Mouse (Mus musculus): ENCODE data around the gene Eif4ebp2. TPM values are rescaled to one million over a fixed set of nuclear protein-coding genes. Genes with fewer than 3 reads are reported as not detected.

The Eif4ebp2 gene
- polyA plus RNA-seq, 1 experiment from 2014 or later, result 56.2 TPM

GRCm38 (mm10) chr10:61415890-61416289, 36.6 kb downstream of the Eif4ebp2 start:
- 17% methylated on average over 8 of the region's 8 CpGs for WGBS
- no peak for ATAC-seq (ENCODE audit: low FRiP score, low read depth)
- Histone ChIP-seq H3K9me3 (no peaks in the 10 kb centered on the region), H3K27me3 (peaks cover 51% of the 10 kb centered on the region), H3K4me3 (no peak overlapping the region), H3K27ac (replicated peaks) (no peak overlapping the region), H3K36me3 (no peaks in the 10 kb centered on the region), H3K9ac (no peak overlapping the region), H3K4me1 (replicated peaks) (peaks cover 14% of the 10 kb centered on the region), H3K4me2 (no peak overlapping the region)

- no peak overlapping the region for H3K27ac ChIP-seq (replicated peaks)
- H3K9me3 ChIP-seq, result no peaks in the 10 kb centered on the region
- no peak overlapping the region for H3K4me3 ChIP-seq
- 63% methylated on average over 3 of the region's 3 CpGs for WGBS
- ATAC-seq (ENCODE audit: low FRiP score, low read depth), result no peak
- H3K36me3 ChIP-seq, result no peaks in the 10 kb centered on the region
- no peak overlapping the region for H3K9ac ChIP-seq
- H3K27me3 ChIP-seq, result peaks cover 45% of the 10 kb centered on the region
- no peak overlapping the region for H3K4me2 ChIP-seq
- H3K4me1 ChIP-seq (replicated peaks), result peaks cover 14% of the 10 kb centered on the region
Measured at GRCm38 (mm10) chr10:61415240-61415639, 37.2 kb downstream of the Eif4ebp2 start.

- no peak overlapping the region for H3K4me3 ChIP-seq
- no peak for ATAC-seq (ENCODE audit: low FRiP score, low read depth)
- H3K4me2 ChIP-seq, result no peak overlapping the region
- H3K9ac ChIP-seq, result no peak overlapping the region
- no peak overlapping the region for H3K27ac ChIP-seq (replicated peaks)
- H3K4me1 ChIP-seq (replicated peaks), result peaks cover 2% of the 10 kb centered on the region
- H3K36me3 ChIP-seq, result no peaks in the 10 kb centered on the region
- 61% methylated on average over 21 of the region's 21 CpGs for WGBS
- H3K27me3 ChIP-seq, result peaks cover 23% of the 10 kb centered on the region
- no peaks in the 10 kb centered on the region for H3K9me3 ChIP-seq
Measured at GRCm38 (mm10) chr10:61412910-61413625, 39.4 kb downstream of the Eif4ebp2 start.

GRCm38 (mm10) chr10:61410193-61410592, 42.3 kb downstream of the Eif4ebp2 start:
- H3K9ac ChIP-seq, result no peak overlapping the region
- H3K4me2 ChIP-seq, result no peak overlapping the region
- no peaks in the 10 kb centered on the region for H3K4me1 ChIP-seq (replicated peaks)
- no peak for ATAC-seq (ENCODE audit: low FRiP score, low read depth)
- H3K4me3 ChIP-seq, result no peak overlapping the region
- H3K27me3 ChIP-seq, result 0 out of 2 replicates have a peak, but pooled peaks cover 5% of the 10 kb centered on the region
- no peaks in the 10 kb centered on the region for H3K9me3 ChIP-seq
- H3K27ac ChIP-seq (replicated peaks), result no peak overlapping the region
- 34% methylated on average over 9 of the region's 9 CpGs for WGBS
- no peaks in the 10 kb centered on the region for H3K36me3 ChIP-seq

- Histone ChIP-seq H3K9ac (no peak overlapping the region), H3K4me2 (no peak overlapping the region), H3K27ac (replicated peaks) (no peak overlapping the region), H3K4me1 (replicated peaks) (no peaks in the 10 kb centered on the region), H3K36me3 (no peaks in the 10 kb centered on the region), H3K4me3 (no peak overlapping the region), H3K9me3 (no peaks in the 10 kb centered on the region), H3K27me3 (0 out of 2 replicates have a peak, but pooled peaks cover 5% of the 10 kb centered on the region)
- 18% methylated on average over 4 of the region's 4 CpGs for WGBS
- ATAC-seq (ENCODE audit: low FRiP score, low read depth), result no peak
Measured at GRCm38 (mm10) chr10:61409776-61410175, 42.7 kb downstream of the Eif4ebp2 start.

GRCm38 (mm10) chr10:61405958-61406357, 46.5 kb downstream of the Eif4ebp2 start:
- H3K27ac ChIP-seq (replicated peaks), result no peak overlapping the region
- H3K36me3 ChIP-seq, result no peaks in the 10 kb centered on the region
- H3K9ac ChIP-seq, result no peak overlapping the region
- WGBS, result 21% methylated on average over 10 of the region's 10 CpGs
- ATAC-seq (ENCODE audit: low FRiP score, low read depth), result no peak
- no peak overlapping the region for H3K4me3 ChIP-seq
- no peaks in the 10 kb centered on the region for H3K9me3 ChIP-seq
- 0 out of 2 replicates have a peak, but pooled peaks cover 5% of the 10 kb centered on the region for H3K27me3 ChIP-seq
- no peak overlapping the region for H3K4me2 ChIP-seq
- no peaks in the 10 kb centered on the region for H3K4me1 ChIP-seq (replicated peaks)

GRCm38 (mm10) chr10:61402911-61403310, 49.5 kb downstream of the Eif4ebp2 start:
- H3K27me3 ChIP-seq, result 0 out of 2 replicates have a peak, but pooled peaks cover 5% of the 10 kb centered on the region
- 0 out of 2 replicates have a peak, but pooled peaks cover 4% of the 10 kb centered on the region for H3K4me1 ChIP-seq (replicated peaks)
- no peaks in the 10 kb centered on the region for H3K36me3 ChIP-seq
- no peaks in the 10 kb centered on the region for H3K9me3 ChIP-seq
- no peak overlapping the region for H3K4me2 ChIP-seq
- ATAC-seq (ENCODE audit: low FRiP score, low read depth), result no peak
- H3K4me3 ChIP-seq, result no peak overlapping the region
- H3K9ac ChIP-seq, result no peak overlapping the region
- no peak overlapping the region for H3K27ac ChIP-seq (replicated peaks)
- 78% methylated on average over 2 of the region's 2 CpGs for WGBS

GRCm38 (mm10) chr10:61402480-61402879, 50.0 kb downstream of the Eif4ebp2 start:
- Histone ChIP-seq H3K36me3 (no peaks in the 10 kb centered on the region), H3K27me3 (0 out of 2 replicates have a peak, but pooled peaks cover 5% of the 10 kb centered on the region), H3K9ac (no peak overlapping the region), H3K9me3 (no peaks in the 10 kb centered on the region), H3K27ac (replicated peaks) (no peak overlapping the region), H3K4me3 (no peak overlapping the region), H3K4me1 (replicated peaks) (0 out of 2 replicates have a peak, but pooled peaks cover 4% of the 10 kb centered on the region), H3K4me2 (no peak overlapping the region)
- no peak for ATAC-seq (ENCODE audit: low FRiP score, low read depth)
- WGBS, result 71% methylated on average over 5 of the region's 5 CpGs

GRCm38 (mm10) chr10:61400407-61400806, 52.1 kb downstream of the Eif4ebp2 start:
- Histone ChIP-seq H3K9ac (no peak overlapping the region), H3K4me3 (no peak overlapping the region), H3K4me1 (replicated peaks) (0 out of 2 replicates have a peak, but pooled peaks cover 4% of the 10 kb centered on the region), H3K9me3 (no peaks in the 10 kb centered on the region), H3K27ac (replicated peaks) (no peak overlapping the region), H3K4me2 (no peak overlapping the region), H3K27me3 (0 out of 2 replicates have a peak, but pooled peaks cover 2% of the 10 kb centered on the region), H3K36me3 (no peaks in the 10 kb centered on the region)
- WGBS, result 95% methylated on average over 5 of the region's 5 CpGs
- ATAC-seq (ENCODE audit: low FRiP score, low read depth), result no peak

- Histone ChIP-seq H3K4me1 (replicated peaks) (0 out of 2 replicates have a peak, but pooled peaks cover 4% of the 10 kb centered on the region), H3K36me3 (no peaks in the 10 kb centered on the region), H3K27ac (replicated peaks) (no peak overlapping the region), H3K9ac (no peak overlapping the region), H3K4me3 (no peak overlapping the region), H3K9me3 (no peaks in the 10 kb centered on the region), H3K27me3 (no peaks in the 10 kb centered on the region), H3K4me2 (no peak overlapping the region)
- peak; percentile 81 for ATAC-seq (ENCODE audit: low FRiP score, low read depth)
- WGBS, result 26% methylated on average over 13 of the region's 13 CpGs
Measured at GRCm38 (mm10) chr10:61399156-61399734, 53.2 kb downstream of the Eif4ebp2 start.

GRCm38 (mm10) chr10:61398125-61398524, 54.3 kb downstream of the Eif4ebp2 start:
- H3K4me2 ChIP-seq, result no peak overlapping the region
- WGBS, result 46% methylated on average over 3 of the region's 3 CpGs
- ATAC-seq (ENCODE audit: low FRiP score, low read depth), result no peak

GRCm38 (mm10) chr10:61394476-61395136, 57.9 kb downstream of the Eif4ebp2 start:
- H3K27me3 ChIP-seq, result no peaks in the 10 kb centered on the region
- no peak overlapping the region for H3K9ac ChIP-seq
- no peak overlapping the region for H3K4me2 ChIP-seq
- 0 out of 2 replicates have a peak, but pooled peaks cover 4% of the 10 kb centered on the region for H3K4me1 ChIP-seq (replicated peaks)
- H3K9me3 ChIP-seq, result no peaks in the 10 kb centered on the region
- H3K4me3 ChIP-seq, result no peak overlapping the region
- 25% methylated on average over 9 of the region's 9 CpGs for WGBS
- no peak for ATAC-seq (ENCODE audit: low FRiP score, low read depth)
- no peaks in the 10 kb centered on the region for H3K36me3 ChIP-seq
- H3K27ac ChIP-seq (replicated peaks), result no peak overlapping the region

More at GRCm38 (mm10) chr10:61398125-61398524, 54.3 kb downstream of the Eif4ebp2 start:
- Histone ChIP-seq H3K36me3 (no peaks in the 10 kb centered on the region), H3K9me3 (no peaks in the 10 kb centered on the region), H3K27me3 (no peaks in the 10 kb centered on the region), H3K27ac (replicated peaks) (no peak overlapping the region), H3K4me3 (no peak overlapping the region), H3K4me1 (replicated peaks) (0 out of 2 replicates have a peak, but pooled peaks cover 4% of the 10 kb centered on the region), H3K9ac (no peak overlapping the region)

Measured in hindbrain, embryonic 15.5 days (tissue).